Mouse (Mus musculus) kidney, embryonic 14.5 days (tissue): ENCODE measurements around the gene Car9. TPM values are rescaled to one million over a fixed set of nuclear protein-coding genes. Genes with fewer than 3 reads are reported as not detected.
"Not testable (repeated sequence)": the region's sequence is repeated elsewhere in the genome, so short reads cannot be mapped to it uniquely, and the experiment has no call there.

ENCODE experiments used
- ATAC-seq: fragments of 200-750 bp; cut with Nextera tagmentation; 2 replicates; pipeline ENCODE4 v1.8.0; 2017; ENCODE audit warnings: moderate number of reproducible peaks, mild to moderate bottlenecking, moderate TSS enrichment, moderate library complexity; ENCODE audit not compliant: low FRiP score, low TSS enrichment
- H3K27ac ChIP-seq: fragments of 300-500 bp; sonication (generic); 2 replicates; pipeline ENCODE4 v1.5.1; 2014; ENCODE audit warnings: low read depth, mild to moderate bottlenecking, low read length, moderate library complexity, mixed read lengths
- H3K27me3 ChIP-seq: fragments of 300-500 bp; sonication (generic); 2 replicates; pipeline ENCODE4 v1.6.1; 2014; ENCODE audit warnings: mild to moderate bottlenecking, low read length; ENCODE audit not compliant: control insufficient read depth, insufficient read depth
- H3K36me3 ChIP-seq: fragments of 300-500 bp; sonication (generic); 2 replicates; pipeline ENCODE4 v1.6.1; 2014; ENCODE audit warnings: low read length, mixed read lengths; ENCODE audit not compliant: control insufficient read depth, insufficient read depth
- H3K4me1 ChIP-seq: fragments of 300-500 bp; sonication (generic); 2 replicates; pipeline ENCODE4 v1.6.1; 2014; ENCODE audit warnings: low read length, mixed read lengths; ENCODE audit not compliant: control insufficient read depth, insufficient read depth
- H3K4me2 ChIP-seq: fragments of 300-500 bp; sonication (generic); replicated peaks from 2 replicates; pipeline ENCODE4 v1.6.1; 2014; ENCODE audit warnings: low read depth, mild to moderate bottlenecking, low read length
- H3K4me3 ChIP-seq: fragments of 300-500 bp; sonication (generic); 2 replicates; pipeline ENCODE4 v1.5.1; 2014; ENCODE audit warnings: mild to moderate bottlenecking, low read length
- H3K9ac ChIP-seq: fragments of 300-500 bp; sonication (generic); 2 replicates; pipeline ENCODE4 v1.6.1; 2014; ENCODE audit warnings: low read depth, mild to moderate bottlenecking, low read length, moderate library complexity
- H3K9me3 ChIP-seq: fragments of 300-500 bp; sonication (generic); 2 replicates; pipeline ENCODE4 v1.6.1; 2016; ENCODE audit warnings: low read length; ENCODE audit not compliant: control insufficient read depth
- WGBS: fragments of 180-500 bp; shearing (Covaris S2); extraction: QIAGEN DNeasy Blood & Tissue Kit; methylation state at CpG from one replicate; pipeline ENCODE4 v1.1.7; 2014; 5-methylcytosine and 5-hydroxymethylcytosine counted together
- polyA plus RNA-seq: library from polyadenylated mRNA; unstranded; fragments of >200 nt; fragmentation: Nextera tagmentation; extraction: Ambion mirVana; gene quantifications from 2 replicates; pipeline ENCODE4 v1.2.1, GENCODE M21; 2014

Gene Car9
- polyA plus RNA-seq, 1 experiment from 2014 or later, result 0.80 TPM

DNA sequence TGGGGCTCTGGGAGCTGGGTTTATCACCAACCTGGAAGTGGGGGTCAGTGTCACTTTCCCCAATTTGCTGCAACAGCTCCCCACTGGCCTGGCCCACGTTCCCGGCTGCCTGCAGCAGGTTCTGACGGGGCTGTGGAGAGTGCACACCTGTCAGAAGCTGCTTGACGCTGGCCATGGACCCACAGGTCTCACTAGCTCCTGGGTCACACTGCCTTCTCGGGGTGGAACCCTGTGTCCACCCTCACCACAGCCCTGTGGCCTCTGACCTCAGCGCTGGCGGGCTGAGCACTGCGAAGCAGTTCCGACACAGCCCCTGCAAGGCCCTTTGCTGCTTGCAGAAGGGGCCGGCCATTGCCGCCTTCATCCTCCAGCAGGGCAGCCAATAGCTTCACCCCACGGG, 42.3 kb downstream of the Car9 start:
- 93% methylated on average over 12 of the region's 12 CpGs for whole genome bisulfite sequencing
- no peaks in the 10 kb centered on the region for H3K4me1 ChIP-seq
- H3K9me3 ChIP-seq, result peaks cover 4% of the 10 kb centered on the region; the same call in 1 of the 2 replicates
- peaks cover 100% of the 10 kb centered on the region for H3K36me3 ChIP-seq
- no peak overlapping the region for H3K9ac ChIP-seq
- no peak overlapping the region for H3K4me2 ChIP-seq
- no peak overlapping the region for H3K4me3 ChIP-seq
- no peak overlapping the region for H3K27ac ChIP-seq
- no peaks in the 10 kb centered on the region for H3K27me3 ChIP-seq
- no peak for ATAC-seq

DNA sequence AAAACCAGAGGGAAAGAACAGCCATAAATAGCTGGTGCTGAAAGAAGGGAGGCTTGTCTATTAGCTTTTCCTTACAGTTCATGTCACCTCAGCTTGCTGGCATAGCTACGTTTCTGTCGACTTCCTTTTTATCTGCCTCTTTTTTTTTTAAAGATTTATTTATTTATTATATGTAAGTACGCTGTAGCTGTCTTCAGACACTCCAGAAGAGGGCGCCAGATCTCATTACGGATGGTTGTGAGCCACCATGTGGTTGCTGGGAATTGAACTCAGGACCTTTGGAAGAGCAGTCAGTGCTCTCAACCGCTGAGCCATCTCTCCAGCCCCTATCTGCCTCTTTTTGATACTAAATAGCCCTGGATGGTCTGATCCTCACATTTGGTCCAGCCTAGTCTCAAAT, 45.1 kb downstream of the Car9 start:
- H3K9ac ChIP-seq, H3K27me3 ChIP-seq, H3K4me2 ChIP-seq, H3K9me3 ChIP-seq, H3K4me3 ChIP-seq, H3K4me1 ChIP-seq, ATAC-seq, H3K27ac ChIP-seq: not testable (repeated sequence)
- peaks cover 99% of the 10 kb centered on the region for H3K36me3 ChIP-seq
- WGBS, result 93% methylated on average over 6 of the region's 6 CpGs

DNA sequence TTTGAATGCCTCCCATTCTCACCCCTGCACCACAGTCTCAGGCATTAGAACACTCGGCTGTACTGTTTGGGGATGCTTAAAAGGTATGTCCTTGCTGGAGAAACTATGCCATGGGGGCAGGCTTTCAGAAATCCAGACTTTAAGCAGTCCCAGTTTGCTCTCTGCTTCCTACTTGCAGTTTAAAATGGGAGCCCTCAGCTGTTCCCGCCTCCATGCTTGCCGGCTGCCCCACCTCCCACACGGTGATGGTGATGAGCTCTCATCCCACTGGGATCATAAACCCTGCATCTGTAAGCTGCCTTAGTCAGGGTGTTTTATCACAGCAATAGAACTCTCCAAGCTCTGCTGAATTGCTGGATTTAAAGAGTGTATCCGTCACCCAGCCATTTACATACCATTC, 45.7 kb downstream of the Car9 start:
- Histone ChIP-seq H3K36me3 (peaks cover 99% of the 10 kb centered on the region), H3K4me1 (peaks cover 5% of the 10 kb centered on the region), H3K4me2 (no peak overlapping the region), H3K9ac (no peak overlapping the region), H3K27me3 (no peaks in the 10 kb centered on the region), H3K27ac (no peak overlapping the region), H3K9me3 (peaks cover 4% of the 10 kb centered on the region; the same call in 1 of the 2 replicates), H3K4me3 (no peak overlapping the region)
- 60% methylated on average over 5 of the region's 5 CpGs for WGBS
- no peak for ATAC-seq

DNA sequence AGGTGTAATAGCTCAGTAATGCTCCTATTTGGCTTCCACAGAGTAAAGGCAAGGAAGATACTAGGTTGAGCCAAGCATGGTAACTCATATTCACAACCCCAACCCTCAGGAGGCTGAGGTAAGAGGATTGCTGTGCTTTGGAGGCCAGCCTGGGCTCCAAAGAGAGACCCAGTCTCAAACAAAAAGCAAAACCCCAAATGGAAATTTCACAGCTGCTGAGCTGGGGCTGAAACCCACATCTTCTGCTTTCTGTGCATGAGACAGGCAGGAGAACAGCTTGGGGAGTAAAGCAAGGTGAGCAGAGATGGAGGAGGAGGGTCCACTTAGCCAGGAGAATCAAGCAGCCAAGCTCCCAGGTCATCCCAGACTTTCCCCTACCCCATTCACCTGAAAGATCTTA, 47.1 kb downstream of the Car9 start:
- H3K4me1 ChIP-seq, result peaks cover 19% of the 10 kb centered on the region
- no peak for ATAC-seq
- H3K9me3 ChIP-seq, result peaks cover 4% of the 10 kb centered on the region; the same call in 1 of the 2 replicates
- H3K36me3 ChIP-seq, result peaks cover 86% of the 10 kb centered on the region
- H3K27ac ChIP-seq, result no peak overlapping the region
- H3K4me2 ChIP-seq, result no peak overlapping the region
- H3K27me3 ChIP-seq, result no peaks in the 10 kb centered on the region
- H3K9ac ChIP-seq, result no peak overlapping the region
- H3K4me3 ChIP-seq, result no peak overlapping the region

DNA sequence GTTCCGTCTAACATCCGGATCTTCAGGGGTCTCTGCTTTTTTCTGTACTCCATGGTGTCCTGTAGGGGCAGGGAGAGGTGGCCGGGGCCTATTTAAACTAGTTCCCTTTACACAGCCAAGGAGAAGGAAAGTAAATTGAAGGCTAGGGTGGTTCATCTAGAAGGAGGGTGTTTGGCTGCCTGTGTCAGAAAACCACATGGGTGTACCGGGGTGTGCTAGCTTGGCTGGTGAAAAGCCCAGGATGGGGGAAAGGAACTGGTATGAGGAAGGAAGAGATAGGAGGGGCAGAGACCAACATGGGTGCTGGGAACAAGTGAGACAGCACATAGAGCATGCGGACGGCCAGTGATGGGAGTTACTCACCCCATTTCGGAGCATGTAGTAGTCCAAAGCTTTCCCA, 49.2 kb downstream of the Car9 start:
- Histone ChIP-seq H3K4me1 (peaks cover 37% of the 10 kb centered on the region), H3K4me3 (no peak overlapping the region), H3K27ac (no peak overlapping the region), H3K9ac (no peak overlapping the region), H3K36me3 (peaks cover 66% of the 10 kb centered on the region), H3K9me3 (peaks cover 4% of the 10 kb centered on the region; the same call in 1 of the 2 replicates), H3K27me3 (no peaks in the 10 kb centered on the region), H3K4me2 (no peak overlapping the region)
- no peak for ATAC-seq
- WGBS, result 98% methylated on average over 7 of the region's 7 CpGs

DNA sequence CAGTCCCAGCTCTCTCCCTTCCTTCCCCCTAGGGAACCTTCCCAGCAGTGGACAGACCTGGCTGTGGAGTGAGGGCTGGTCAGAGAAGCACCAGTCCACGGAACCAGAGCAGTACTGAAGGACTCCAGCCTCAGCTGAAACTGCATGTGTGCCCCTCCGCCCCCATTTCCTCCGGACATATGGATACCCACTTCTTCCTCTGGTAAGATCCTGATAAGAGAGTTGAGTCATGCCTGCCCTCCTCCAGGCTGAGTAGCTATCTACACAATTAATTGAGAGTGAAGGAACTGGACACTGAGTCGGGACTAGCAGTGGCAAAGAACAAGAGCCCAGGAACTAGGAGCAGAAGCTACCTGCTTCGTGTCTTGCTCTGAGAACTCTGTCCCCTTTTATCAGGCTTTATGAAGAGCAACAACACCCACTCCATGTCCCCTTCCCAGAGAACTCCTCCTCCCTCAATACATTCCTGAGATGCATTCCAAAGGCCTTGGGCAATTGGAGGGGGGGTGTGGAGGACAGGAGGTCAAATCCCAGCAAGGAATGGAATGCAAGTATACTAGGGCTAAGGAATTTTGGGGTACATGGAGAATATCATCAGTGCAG, 51.4 kb downstream of the Car9 start:
- whole genome bisulfite sequencing, result 28% methylated on average over 5 of the region's 5 CpGs
- H3K9ac ChIP-seq, result peak overlapping the region; percentile 36
- H3K36me3 ChIP-seq, result peaks cover 44% of the 10 kb centered on the region
- H3K4me3 ChIP-seq, result peak overlapping the region; percentile 26
- no peaks in the 10 kb centered on the region for H3K9me3 ChIP-seq
- H3K27me3 ChIP-seq, result no peaks in the 10 kb centered on the region
- H3K4me2 ChIP-seq, result peak overlapping the region; percentile 87
- peaks cover 43% of the 10 kb centered on the region for H3K4me1 ChIP-seq
- no peak for ATAC-seq
- peak overlapping the region; percentile 95 for H3K27ac ChIP-seq

DNA sequence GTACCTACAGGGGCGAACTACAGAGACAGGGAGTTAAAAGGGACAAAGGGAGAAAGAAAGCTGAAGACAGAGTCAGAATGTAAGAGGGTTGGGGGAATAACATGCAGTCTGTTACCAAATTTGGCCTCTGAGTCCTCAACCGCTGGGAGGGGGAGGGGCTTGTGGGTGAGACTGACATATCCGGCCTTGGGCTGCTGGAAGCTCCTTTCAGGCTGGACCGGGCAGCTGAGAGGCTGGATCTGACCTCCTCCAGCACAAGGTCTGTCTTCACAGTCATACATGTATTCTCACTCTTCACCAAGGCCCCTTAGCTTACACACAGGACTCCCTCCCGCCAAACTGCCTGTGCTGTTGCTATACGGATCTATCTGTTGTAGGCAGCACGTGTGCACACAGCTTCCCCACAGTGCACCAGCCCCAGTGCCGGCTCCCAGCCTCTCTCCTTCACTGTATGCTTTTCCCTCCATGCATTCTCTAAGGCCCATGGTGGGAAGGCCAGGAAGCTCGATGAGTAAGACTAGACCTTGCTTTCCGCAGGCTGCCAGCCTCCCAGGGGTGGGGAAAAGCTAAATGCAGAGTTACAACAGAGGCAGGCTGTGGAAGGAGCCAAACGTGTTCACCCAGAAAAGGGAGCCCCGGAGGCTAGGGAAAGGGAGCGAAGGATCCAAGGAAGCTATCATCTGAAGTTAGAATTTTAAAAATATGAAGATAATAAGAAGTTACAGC, 52.0 kb downstream of the Car9 start:
- H3K27me3 ChIP-seq, result no peaks in the 10 kb centered on the region
- no peak for ATAC-seq
- H3K27ac ChIP-seq, result peak overlapping the region; percentile 95
- peak overlapping the region; percentile 36 for H3K9ac ChIP-seq
- H3K9me3 ChIP-seq, result no peaks in the 10 kb centered on the region
- H3K4me1 ChIP-seq, result peaks cover 50% of the 10 kb centered on the region
- H3K36me3 ChIP-seq, result peaks cover 37% of the 10 kb centered on the region
- H3K4me3 ChIP-seq, result peak overlapping the region; percentile 26
- 18% methylated on average over 13 of the region's 13 CpGs for WGBS
- H3K4me2 ChIP-seq, result peak overlapping the region; percentile 87

DNA sequence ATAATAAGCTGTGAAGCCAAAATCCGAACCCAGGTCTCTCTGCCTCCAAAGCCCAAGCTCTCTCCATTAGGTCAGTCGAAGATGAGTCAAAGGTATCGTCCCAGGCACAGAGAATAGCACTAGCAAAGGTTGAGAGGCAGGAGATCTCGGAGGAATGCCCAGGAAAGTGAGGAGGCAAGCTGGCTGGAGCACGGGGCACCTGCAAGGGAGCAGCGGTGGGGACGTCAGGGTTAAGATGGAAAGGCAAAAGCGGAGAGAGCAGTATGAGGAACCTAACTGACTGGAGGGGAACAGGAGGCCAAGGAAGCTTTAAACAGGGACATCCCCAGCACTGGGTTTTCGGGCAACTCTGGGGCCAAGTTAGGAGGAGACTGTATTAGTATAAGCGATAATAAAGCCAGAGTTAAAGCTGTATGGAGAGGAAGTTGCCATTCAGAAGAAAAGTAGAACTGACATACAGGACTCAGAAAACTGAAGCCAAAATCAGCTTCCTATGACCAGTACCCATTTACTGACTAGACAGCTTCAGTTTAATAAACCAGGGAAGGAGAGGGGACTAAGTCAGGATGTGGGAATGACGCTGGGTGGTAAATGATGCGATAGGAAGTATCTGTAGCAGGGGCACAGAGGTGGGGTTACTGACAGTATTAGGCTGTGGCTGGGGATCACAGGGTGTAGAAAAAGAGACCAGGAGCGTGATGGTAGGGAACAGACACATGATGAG, 52.9 kb downstream of the Car9 start:
- Histone ChIP-seq H3K4me1 (peaks cover 55% of the 10 kb centered on the region), H3K27me3 (no peaks in the 10 kb centered on the region), H3K9me3 (no peaks in the 10 kb centered on the region), H3K9ac (peak overlapping the region; percentile 92), H3K4me2 (peak overlapping the region; percentile 87), H3K36me3 (peaks cover 34% of the 10 kb centered on the region), H3K4me3 (peak overlapping the region; percentile 92), H3K27ac (peak overlapping the region; percentile 95)
- no peak for ATAC-seq
- WGBS, result 77% methylated on average over 13 of the region's 13 CpGs

DNA sequence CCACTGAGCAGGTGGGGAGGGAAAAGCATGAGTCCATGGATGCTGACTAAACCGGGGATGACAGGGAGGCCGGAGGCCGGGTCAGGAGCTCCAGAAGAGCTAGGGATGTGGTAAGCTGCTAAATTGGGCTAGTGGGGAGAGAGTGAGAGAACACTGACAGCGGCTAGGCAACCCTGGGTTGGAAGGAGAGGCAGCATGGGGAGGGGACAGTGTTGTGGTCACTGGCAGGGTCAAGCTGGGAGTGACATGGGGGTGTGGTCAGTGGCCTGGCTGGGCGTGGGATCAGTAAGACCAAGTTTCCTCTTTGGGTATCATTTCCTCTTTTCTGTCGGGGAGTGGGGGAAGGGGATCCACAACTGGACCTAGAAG, 53.5 kb downstream of the Car9 start:
- H3K4me3 ChIP-seq, result peak overlapping the region; percentile 92
- WGBS, result 22% methylated on average over 6 of the region's 6 CpGs
- H3K9ac ChIP-seq, result peak overlapping the region; percentile 92
- H3K4me2 ChIP-seq, result peak overlapping the region; percentile 87
- no peaks in the 10 kb centered on the region for H3K9me3 ChIP-seq
- H3K27ac ChIP-seq, result peak overlapping the region; percentile 95; the same call in 1 of the 2 replicates
- H3K36me3 ChIP-seq, result peaks cover 34% of the 10 kb centered on the region
- H3K27me3 ChIP-seq, result no peaks in the 10 kb centered on the region
- ATAC-seq, result no peak
- peaks cover 55% of the 10 kb centered on the region for H3K4me1 ChIP-seq
